Mouse (Mus musculus): ENCODE data around the gene Sulf2. TPM values are rescaled to one million over a fixed set of nuclear protein-coding genes. Genes with fewer than 3 reads are reported as not detected.

Sulf2 gene
- total RNA-seq, 2 experiments from 2014 or later = 95.9 to 119 TPM

DNA sequence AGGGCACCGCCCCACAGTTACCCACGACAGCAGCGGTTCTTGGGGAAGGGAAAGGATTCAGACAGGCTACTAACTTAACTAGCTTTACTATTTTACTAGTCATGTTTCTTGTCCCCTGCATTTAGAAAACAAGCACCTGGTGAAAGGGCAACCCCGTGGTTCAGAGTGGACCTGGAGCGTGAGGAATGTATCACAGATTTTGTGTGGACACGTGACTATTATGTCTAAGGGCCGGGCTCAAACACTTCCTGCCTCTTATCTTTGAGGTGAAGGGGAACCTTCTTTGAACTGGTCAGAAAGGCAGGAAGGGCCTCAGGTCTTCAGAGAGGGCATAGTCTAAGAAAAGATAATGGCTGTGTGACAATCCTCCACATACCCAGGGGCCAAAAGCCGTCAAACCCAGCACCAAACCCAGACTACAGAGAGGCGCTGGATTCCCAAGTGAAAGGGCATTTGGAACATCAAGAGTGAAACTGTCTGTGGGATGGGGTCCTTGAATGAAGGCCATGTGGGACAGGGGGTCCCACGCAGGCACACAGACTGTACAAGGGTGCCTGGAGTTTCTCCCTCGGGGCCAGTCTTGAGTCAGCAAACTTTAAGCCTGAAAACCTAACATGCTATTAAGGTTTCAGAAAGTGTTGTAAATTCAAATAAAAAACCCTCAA, 2.6 kb downstream of the Sulf2 start:
- no peak for DNase-seq (ENCODE audit: low spot score in 2 of 2)
- intact Hi-C loops (cut with DNase I) = loop anchor here (5.0 kb wide), 1 partner anchor 51 kb away; no protein-coding TSS in a partner anchor

- peak; percentile 84 to 88 for DNase-seq (ENCODE audit: low spot score in 2 of 2)
- intact Hi-C loops (cut with DNase I) = loop anchor here (5.0 kb wide), 1 partner anchor 49 kb away; no protein-coding TSS in a partner anchor
Measured at GRCm38 (mm10) chr2:166151510-166152473, 3.7 kb downstream of the Sulf2 start.

DNA sequence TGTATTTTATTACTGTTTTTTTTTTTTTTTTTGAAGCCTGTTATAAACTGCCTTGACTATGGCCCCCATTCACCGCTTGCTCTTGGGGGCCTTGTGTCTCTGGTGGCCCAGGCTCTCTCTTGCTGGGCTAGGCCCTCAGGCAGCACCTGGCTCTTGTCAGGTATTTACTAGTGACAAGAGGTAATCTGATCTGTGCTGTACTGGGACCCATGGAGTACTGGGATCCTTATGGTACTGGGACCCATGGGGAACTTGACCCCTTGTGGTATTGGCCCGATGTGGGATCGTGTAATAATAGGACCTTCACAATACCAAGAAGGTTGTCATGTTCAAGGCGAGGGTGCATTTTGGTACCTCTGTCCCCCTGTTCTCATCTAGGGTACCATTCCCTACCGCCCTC, 4.9 kb downstream of the Sulf2 start:
- DNase-seq (ENCODE audit: low spot score in 2 of 2) = no peak
- intact Hi-C loops (cut with DNase I) = loop anchor here (5.0 kb wide), 1 partner anchor 48 kb away; no protein-coding TSS in a partner anchor

GRCm38 (mm10) chr2:166149482-166149881, 6.0 kb downstream of the Sulf2 start:
- intact Hi-C loops (cut with DNase I) = no loop called here
- DNase-seq (ENCODE audit: low spot score in 2 of 2) = no peak

DNA sequence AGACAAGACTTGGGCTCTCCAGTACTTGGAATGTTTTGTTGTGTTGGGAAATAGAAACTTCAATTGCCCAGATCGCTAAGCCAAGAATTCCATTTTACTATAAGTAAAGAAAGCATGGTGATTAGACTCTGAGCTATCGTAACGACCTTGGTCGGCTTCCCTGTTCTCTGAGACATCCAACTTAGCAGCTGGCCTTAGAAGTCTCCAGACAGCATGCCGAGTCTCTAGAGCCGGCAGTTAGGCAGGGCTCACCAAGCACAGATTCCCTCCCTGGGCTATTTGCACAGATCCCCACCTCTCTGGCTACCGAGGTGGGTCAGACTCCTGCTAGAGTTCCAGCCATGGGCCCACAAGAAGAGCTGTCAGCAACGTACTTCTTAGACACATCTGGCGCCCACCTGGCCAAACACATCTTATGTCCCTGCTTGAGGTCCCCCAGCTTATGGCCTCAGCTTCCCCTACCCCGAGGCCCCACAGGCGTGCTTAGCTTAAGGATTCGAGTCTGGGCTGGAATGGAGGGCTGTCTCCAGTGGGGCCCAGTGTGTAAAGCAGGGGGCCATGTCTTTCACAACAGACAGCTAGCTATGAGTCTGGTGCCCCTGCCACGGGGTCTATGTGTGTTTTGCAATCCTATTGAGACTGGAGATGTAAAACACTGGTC, 6.7 kb downstream of the Sulf2 start:
- DNase-seq (ENCODE audit: low spot score in 2 of 2) = no peak
- intact Hi-C loops (cut with DNase I) = no loop called here

- no peak for DNase-seq (ENCODE audit: low spot score in 2 of 2)
- intact Hi-C loops (cut with DNase I) = no loop called here
Measured at GRCm38 (mm10) chr2:166147930-166148651, 7.4 kb downstream of the Sulf2 start.

DNA sequence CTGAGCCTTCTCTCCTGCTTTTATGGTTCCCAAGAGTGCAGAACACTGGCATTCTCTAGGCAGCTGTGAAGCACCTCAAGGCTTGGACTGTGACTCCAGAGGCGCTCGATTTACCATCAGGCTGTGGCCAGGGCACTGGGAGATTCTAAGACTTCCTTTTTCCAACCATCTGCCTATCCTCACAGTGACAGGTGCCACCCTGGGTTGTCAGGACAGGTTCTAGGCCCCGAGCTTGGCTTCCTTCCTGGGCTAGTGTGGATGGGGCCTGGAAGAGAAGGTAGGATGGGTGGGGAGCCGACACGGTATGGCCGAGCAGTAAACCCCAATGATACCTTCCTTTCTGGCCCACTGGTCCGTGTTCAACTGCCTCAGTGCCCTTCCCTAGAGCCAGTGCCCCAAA, 9.0 kb downstream of the Sulf2 start:
- DNase-seq (ENCODE audit: low spot score in 2 of 2) = no peak
- intact Hi-C loops (cut with DNase I) = no loop called here

GRCm38 (mm10) chr2:166145031-166145430, 10.4 kb downstream of the Sulf2 start:
- intact Hi-C loops (cut with DNase I) = no loop called here
- no peak for DNase-seq (ENCODE audit: low spot score in 2 of 2)

GRCm38 (mm10) chr2:166143871-166144270, 11.6 kb downstream of the Sulf2 start:
- no peak for DNase-seq (ENCODE audit: low spot score in 2 of 2)
- intact Hi-C loops (cut with DNase I) = no loop called here

- intact Hi-C loops (cut with DNase I) = no loop called here
- DNase-seq (ENCODE audit: low spot score in 2 of 2) = peak in 1 of 2 experiments; percentile 31
Measured at GRCm38 (mm10) chr2:166142561-166143112, 12.8 kb downstream of the Sulf2 start.

GRCm38 (mm10) chr2:166141910-166142309, 13.6 kb downstream of the Sulf2 start:
- DNase-seq (ENCODE audit: low spot score in 2 of 2) = no peak
- intact Hi-C loops (cut with DNase I) = no loop called here

DNA sequence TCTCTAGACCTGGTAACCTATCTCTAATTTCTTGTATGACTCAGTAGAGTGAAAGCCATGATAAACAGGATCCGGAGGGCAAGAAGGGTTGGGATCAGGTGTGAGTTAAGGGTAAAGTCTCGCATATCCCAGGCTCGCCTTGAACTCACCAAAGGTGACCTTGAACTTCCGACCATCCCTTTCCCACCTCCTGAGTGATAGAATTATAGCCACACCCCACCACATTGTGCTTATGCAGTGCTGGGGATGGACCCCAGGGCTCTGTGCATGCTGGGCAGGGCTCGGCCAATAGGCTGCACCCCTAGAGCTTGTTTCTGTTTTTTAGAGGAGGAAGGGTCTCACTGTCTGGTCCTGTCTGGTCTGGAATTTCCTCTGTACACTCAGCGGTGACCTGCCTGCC, 14.4 kb downstream of the Sulf2 start:
- no peak for DNase-seq (ENCODE audit: low spot score in 2 of 2)
- intact Hi-C loops (cut with DNase I) = no loop called here

GRCm38 (mm10) chr2:166140427-166140826, 15.0 kb downstream of the Sulf2 start:
- intact Hi-C loops (cut with DNase I) = no loop called here
- peak in 1 of 2 experiments; percentile 41 for DNase-seq (ENCODE audit: low spot score in 2 of 2)

DNA sequence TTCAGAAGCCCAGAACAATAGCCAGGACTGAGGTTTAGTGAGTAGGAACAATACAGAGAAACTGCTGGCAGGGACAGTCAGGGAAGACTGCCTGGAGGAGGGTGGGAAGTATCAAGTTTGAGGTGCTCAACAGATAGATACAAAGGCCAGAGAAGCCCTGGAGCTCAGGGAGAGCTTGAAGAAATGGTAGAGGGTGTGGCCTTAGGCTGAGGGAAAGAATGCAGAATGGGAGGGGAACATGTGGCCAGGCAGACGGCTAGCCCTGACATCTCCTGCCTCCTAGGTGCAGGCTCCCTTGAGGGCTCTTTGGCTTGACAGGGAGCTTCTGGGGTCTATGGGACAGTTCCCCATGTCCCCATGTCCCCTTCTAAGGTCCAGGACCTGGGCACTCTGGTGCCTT, 17.2 kb downstream of the Sulf2 start:
- DNase-seq (ENCODE audit: low spot score in 2 of 2) = no peak
- intact Hi-C loops (cut with DNase I) = no loop called here

GRCm38 (mm10) chr2:166137467-166137866, 18.0 kb downstream of the Sulf2 start:
- DNase-seq (ENCODE audit: low spot score in 2 of 2) = no peak
- intact Hi-C loops (cut with DNase I) = no loop called here

DNA sequence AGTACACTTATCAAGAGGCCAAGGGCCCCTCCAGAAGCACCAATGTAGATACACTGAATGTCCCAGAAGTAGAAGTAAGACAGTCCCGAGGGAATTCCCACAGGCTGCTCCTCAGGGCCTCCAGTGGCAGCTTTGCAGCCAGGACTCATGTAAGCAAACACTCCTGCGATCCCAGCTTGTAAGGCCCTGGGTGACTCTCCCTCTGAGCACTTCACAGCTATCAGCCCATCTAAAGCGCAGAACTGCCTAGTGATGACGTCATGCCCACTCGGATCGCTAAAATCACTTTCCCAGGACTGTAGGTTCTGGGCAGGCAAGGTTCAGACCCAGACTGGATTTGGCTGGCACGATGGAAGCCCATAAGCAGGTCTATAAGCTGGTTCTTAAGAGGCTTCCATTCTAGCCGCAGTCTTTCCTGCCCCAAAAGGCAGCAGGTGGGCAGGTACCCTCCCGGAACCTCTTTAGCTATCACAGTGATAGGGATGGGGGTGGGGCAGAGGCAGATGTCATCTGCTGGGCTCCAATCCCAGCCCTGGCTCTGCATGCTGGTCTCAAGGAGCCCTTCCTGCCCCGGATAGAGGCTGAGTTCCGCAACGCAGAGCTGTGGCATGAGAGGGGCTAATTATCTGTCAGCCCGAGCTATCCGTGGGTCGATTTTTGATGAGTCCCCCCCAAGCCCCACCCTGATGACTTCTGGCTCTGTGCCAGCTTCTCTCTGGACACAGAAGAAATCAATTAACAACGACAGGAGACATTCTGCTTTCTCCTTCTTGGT, 19.6 kb downstream of the Sulf2 start:
- DNase-seq (ENCODE audit: low spot score in 2 of 2) = no peak
- intact Hi-C loops (cut with DNase I) = no loop called here

GRCm38 (mm10) chr2:166128756-166129155, 26.7 kb downstream of the Sulf2 start:
- intact Hi-C loops (cut with DNase I) = no loop called here
- no peak for DNase-seq (ENCODE audit: low spot score in 2 of 2)

DNA sequence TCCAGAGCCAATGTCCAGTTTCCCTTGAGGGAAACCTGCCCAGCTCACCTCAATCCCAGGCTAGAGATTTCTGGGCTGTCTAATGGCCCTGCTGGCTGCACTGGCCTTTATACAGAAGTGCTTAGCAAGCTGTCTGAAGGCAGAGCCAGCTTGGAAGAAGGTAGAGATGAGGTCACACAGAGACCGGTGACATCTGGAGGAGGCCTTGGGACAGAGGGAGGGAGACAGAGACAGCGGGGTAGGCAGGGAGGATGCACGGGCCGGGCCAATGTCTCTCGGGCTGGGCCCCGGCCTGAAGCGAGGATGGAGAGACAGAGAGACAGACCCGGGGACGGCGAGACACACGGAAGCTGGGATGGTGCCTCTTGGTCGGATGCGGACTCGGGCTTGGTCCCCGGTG, 27.4 kb downstream of the Sulf2 start:
- intact Hi-C loops (cut with DNase I) = no loop called here
- no peak for DNase-seq (ENCODE audit: low spot score in 2 of 2)

- DNase-seq (ENCODE audit: low spot score in 2 of 2) = no peak
- intact Hi-C loops (cut with DNase I) = no loop called here
Measured at GRCm38 (mm10) chr2:166126343-166126742, 29.1 kb downstream of the Sulf2 start.
